Mouse (Mus musculus) spleen, adult 2 months (tissue): Measurements from ENCODE around the gene Hspb7. TPM values are rescaled to one million over a fixed set of nuclear protein-coding genes. Genes with fewer than 3 reads are reported as not detected.
A peak's percentile ranks its signal among the peaks of the same experiment; 100 is the strongest.

Source experiments
- DNase-seq, 2 experiments: peaks; one replicate each; pipeline versions ENCODE4 v3.0.0 to v3.0.0-alpha.2; 2012 to 2021; ENCODE audit warnings: low spot score in 2 of 2, low read depth in 1 of 2
- H3K27ac ChIP-seq: fragments of 200-500 bp; 2 replicates; pipeline ENCODE4 v1.5.1; 2012; ENCODE audit warnings: low read length, inconsistent platforms; ENCODE audit not compliant: insufficient read depth
- H3K27me3 ChIP-seq: fragments of 200-500 bp; 2 replicates; pipeline ENCODE4 v1.6.1; 2012; ENCODE audit warnings: mild to moderate bottlenecking, moderate library complexity, low read length, inconsistent platforms; ENCODE audit not compliant: control insufficient read depth, insufficient read depth
- H3K36me3 ChIP-seq: fragments of 200-500 bp; 2 replicates; pipeline ENCODE4 v1.6.1; 2012; ENCODE audit warnings: mild to moderate bottlenecking, low read length, inconsistent platforms; ENCODE audit not compliant: control insufficient read depth, insufficient read depth
- H3K4me1 ChIP-seq: fragments of 200-500 bp; 2 replicates; pipeline ENCODE4 v1.6.1; 2011; ENCODE audit warnings: inconsistent platforms; ENCODE audit not compliant: control insufficient read depth, insufficient read depth, insufficient read length
- H3K4me3 ChIP-seq: fragments of 200-500 bp; 2 replicates; pipeline ENCODE4 v1.5.1; 2011; ENCODE audit warnings: mild to moderate bottlenecking, inconsistent platforms; ENCODE audit not compliant: insufficient read depth, insufficient read length; ENCODE audit errors: extremely low read depth
- CTCF ChIP-seq: fragments of 200-500 bp; IDR thresholded peaks from 2 replicates; pipeline ENCODE4 v1.5.1; 2011; ENCODE audit warnings: mild to moderate bottlenecking, inconsistent platforms; ENCODE audit not compliant: insufficient read depth, insufficient read length, insufficient replicate concordance; ENCODE audit errors: extremely low read depth
- POLR2A ChIP-seq: fragments of 200-500 bp; IDR thresholded peaks from 2 replicates; pipeline ENCODE4 v1.6.1; 2011; ENCODE audit warnings: low read depth, low read length, inconsistent platforms
- WGBS: fragments of 180-500 bp; shearing (Covaris S2); methylation state at CpG from one replicate; pipeline ENCODE4 v1.1.7; 2018; 5-methylcytosine and 5-hydroxymethylcytosine counted together
- polyA plus RNA-seq: library from polyadenylated mRNA; depleted of rRNA; stranded (reverse); fragments of >200 nt; gene quantifications from 2 replicates; pipeline ENCODE4 v1.2.3, GENCODE M21; 2012

Gene Hspb7
- polyA plus RNA-seq, 1 experiment = 2.4 TPM

DNA sequence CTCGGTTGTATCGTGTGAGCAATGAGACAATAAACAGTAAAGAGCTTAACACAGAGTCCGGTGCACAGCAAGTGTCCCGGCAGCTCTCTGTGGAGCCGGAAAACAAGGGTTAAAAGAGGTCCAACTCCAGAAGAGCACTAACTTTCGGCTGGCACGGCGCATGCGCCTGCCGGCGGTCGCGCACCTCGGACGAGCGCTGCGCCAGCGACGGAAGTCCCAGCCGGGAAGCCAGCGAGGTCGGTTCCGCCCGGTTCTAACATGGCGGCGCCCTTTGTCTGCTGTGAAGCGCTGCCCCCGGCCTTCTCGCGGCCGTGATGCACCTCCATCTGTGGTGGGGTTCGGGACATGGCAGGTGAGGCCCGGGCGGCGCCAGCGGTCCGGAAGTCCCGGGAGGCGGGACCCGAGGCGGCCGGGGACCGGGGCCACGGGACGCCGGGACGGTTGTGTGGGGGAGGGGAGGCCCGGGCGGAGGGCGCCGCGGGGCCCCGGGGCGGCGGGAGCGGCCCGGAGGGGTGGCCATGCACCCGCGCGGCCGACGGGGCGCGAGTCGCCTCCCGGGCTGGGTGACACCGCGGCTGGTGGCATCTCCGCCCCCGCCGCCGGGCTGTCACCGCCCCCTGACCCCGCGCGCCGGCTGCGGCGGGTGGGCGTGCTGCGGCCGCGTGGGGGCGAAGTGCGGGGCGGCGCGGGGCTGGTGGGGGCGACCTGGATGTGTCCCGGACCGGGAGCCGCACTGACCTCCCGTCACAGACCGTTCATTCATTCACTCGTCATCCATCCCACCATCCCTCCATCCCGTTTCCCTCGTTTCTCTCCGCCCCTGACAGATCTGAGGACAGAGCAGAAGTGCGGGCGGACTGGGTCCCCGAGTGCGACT, 24.1 kb downstream of the Hspb7 start, which contains the start of gene Zbtb17:
Gene Zbtb17, plus strand, starts transcription at position 204 of the 877 bp plus-strand sequence.
- peak; percentile 69 to 88 for DNase-seq
- 2% methylated on average over 86 of the region's 102 CpGs for WGBS
- peaks cover 4% of the 10 kb centered on the region; the same call in 1 of the 2 replicates for H3K4me1 ChIP-seq
- TF ChIP-seq CTCF = no peak
- no peak; the same call in 1 of the 2 replicates for TF ChIP-seq POLR2A
- peak within 1 kb of the TSS; percentile 49; the same call in 1 of the 2 replicates for H3K27ac ChIP-seq
- H3K27me3 ChIP-seq = no peaks in the 10 kb centered on the region
- H3K36me3 ChIP-seq = peaks cover 1% of the 10 kb centered on the region; the same call in 1 of the 2 replicates
- H3K4me3 ChIP-seq = peak within 1 kb of the TSS; percentile 90

DNA sequence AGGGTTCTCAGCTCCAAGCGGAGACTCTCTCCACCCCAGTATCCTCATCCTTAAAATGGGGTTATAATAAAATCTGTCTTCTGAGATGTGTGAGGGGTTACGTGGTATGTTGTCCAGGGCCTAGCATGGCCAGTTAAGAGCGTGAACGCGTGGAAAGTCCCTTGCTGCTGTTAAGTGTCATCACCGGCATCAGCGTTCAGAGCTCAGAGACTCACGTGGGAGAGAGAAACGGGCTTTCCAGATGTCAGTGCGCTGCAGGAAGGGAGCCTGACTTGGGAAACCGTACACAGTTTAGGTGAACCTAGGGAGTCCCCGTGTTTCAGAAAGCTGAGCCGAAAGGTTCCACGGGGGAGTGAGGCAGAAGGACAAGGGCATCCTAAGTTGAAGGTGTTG, 24.7 kb downstream of the Hspb7 start:
- 21% methylated on average over 14 of the region's 14 CpGs for WGBS
- Histone ChIP-seq H3K4me3 (peak overlapping the region; percentile 90), H3K27ac (no peak overlapping the region), H3K4me1 (peaks cover 4% of the 10 kb centered on the region; the same call in 1 of the 2 replicates), H3K27me3 (no peaks in the 10 kb centered on the region), H3K36me3 (peaks cover 3% of the 10 kb centered on the region; the same call in 1 of the 2 replicates)
- no peak for TF ChIP-seq POLR2A
- no peak for TF ChIP-seq CTCF
- no peak for DNase-seq

DNA sequence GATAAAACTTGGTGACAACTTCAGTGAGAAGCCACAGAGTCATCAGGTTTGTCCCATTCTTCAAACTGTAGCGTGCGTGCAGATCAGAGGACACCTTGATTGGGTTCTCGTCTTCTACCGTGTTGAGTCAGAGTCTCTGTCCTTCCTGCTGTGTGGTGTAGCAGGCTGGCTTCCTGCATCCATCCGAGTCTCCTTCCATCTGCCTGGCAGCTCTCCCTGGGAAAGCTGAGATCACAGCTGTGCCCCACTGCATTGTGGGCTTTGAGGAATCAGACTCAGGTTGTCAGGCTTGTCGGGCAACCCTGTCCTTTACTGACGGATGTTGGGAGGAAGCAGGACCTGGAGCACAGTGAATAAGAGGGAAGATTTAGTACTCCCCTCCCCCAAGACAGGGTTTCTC, 25.6 kb downstream of the Hspb7 start:
- 83% methylated on average over 7 of the region's 7 CpGs for WGBS
- H3K4me3 ChIP-seq = no peak overlapping the region
- TF ChIP-seq POLR2A (no peak), CTCF (no peak)
- H3K4me1 ChIP-seq = peaks cover 4% of the 10 kb centered on the region; the same call in 1 of the 2 replicates
- H3K27ac ChIP-seq = no peak overlapping the region
- H3K27me3 ChIP-seq = no peaks in the 10 kb centered on the region
- no peak for DNase-seq
- peaks cover 3% of the 10 kb centered on the region; the same call in 1 of the 2 replicates for H3K36me3 ChIP-seq

DNA sequence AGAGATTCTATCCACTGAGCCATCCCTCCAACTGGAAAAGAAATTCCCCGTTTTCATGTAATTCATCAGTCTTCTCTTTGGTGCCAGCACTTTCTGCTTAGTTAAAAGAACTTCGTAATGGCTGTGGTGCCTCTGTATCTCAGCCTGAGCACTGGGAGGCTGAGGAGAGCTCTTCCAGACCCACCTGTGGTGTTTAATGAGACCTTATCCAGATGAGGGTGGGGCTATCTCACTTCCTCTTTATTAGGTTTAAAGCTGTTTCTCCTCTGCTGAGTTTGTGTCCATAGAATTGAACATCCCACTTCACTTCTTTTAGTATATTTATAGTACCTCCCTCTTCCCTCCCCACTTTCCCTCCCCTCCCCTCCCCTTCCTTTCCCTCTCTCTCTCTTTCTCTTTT, 30.7 kb downstream of the Hspb7 start:
- Histone ChIP-seq H3K36me3 (peaks cover 7% of the 10 kb centered on the region; the same call in 1 of the 2 replicates), H3K27me3 (no peaks in the 10 kb centered on the region), H3K27ac (no peak overlapping the region), H3K4me3 (no peak overlapping the region), H3K4me1 (peaks cover 10% of the 10 kb centered on the region; the same call in 1 of the 2 replicates)
- 81% methylated on average over 2 of the region's 2 CpGs for WGBS
- DNase-seq = no peak
- TF ChIP-seq CTCF = no peak
- no peak for TF ChIP-seq POLR2A

DNA sequence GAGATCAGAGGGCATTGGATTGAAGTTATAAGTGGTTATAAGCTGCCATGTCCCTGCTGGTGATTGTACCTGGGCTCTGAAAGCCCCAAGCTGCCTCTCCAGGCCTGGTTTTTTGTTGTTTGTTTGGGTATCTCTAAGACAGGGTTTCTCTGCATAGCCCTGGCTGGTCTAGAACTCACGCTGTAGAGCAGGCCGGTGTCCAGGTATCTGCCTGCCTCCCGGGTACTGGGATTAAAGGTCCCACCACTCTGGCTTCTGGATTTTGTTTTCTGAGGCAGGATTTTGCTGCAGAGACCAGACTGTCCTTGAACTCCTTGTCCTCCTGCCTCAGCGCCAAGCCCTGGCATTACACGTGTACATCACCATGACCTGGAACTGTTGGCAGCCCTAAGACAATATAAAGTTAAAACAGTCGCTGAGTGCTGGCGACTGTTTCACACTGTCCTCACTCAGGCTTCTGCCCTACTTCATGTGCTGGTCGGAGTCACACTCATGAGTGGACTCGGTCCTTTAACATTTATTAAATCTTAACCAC, 31.4 kb downstream of the Hspb7 start:
- Histone ChIP-seq H3K27ac (no peak overlapping the region), H3K4me1 (peaks cover 10% of the 10 kb centered on the region; the same call in 1 of the 2 replicates), H3K4me3 (no peak overlapping the region), H3K27me3 (no peaks in the 10 kb centered on the region), H3K36me3 (peaks cover 7% of the 10 kb centered on the region; the same call in 1 of the 2 replicates)
- TF ChIP-seq CTCF = no peak
- 92% methylated on average over 9 of the region's 9 CpGs for WGBS
- DNase-seq = no peak

DNA sequence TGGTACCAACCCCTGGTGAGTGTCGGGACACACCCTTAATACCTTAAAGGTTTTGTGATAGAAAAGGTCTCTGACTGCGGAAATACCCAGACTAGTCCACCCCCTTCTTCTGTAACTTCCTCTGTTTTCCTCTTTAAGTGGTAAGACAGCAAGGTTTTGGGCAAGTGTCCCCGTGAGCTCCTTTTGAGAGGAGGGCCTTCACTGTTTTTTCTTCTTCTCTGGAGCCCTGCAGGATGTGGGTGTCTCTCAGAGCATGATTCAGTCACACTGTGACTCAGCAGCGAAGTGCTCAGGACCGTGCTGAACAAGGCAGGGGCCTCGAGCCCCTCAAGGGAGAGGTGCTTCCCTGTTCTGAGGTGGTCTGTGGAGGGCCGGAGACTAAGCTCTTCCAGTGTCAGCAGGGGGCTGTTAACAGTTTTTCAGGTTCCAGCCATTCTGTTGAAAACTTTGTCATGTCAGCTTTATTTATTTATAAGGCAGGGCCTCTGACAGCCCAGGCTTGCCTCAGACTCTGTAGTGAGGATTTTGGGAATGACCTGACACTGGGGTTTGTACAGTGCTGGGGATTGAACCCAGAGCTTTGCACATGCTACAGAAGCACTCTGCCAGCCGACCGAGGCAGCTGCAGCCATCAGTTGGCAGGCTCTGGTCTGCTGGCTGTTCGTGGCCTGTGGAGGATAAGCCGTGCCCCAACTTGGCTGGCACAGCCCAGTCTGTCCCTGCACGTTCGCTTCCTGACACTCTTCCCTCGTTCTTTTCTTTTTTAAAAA, 34.2 kb downstream of the Hspb7 start:
- WGBS = 41% methylated on average over 14 of the region's 14 CpGs
- Histone ChIP-seq H3K27me3 (no peaks in the 10 kb centered on the region), H3K27ac (peak overlapping the region; percentile 44), H3K4me1 (peaks cover 10% of the 10 kb centered on the region; the same call in 1 of the 2 replicates), H3K4me3 (no peak overlapping the region), H3K36me3 (peaks cover 8% of the 10 kb centered on the region; the same call in 1 of the 2 replicates)
- peak in 1 of 2 experiments; percentile 41 for DNase-seq
- TF ChIP-seq CTCF (no peak), POLR2A (no peak)
